Mouse (Mus musculus) heart, postnatal 25 days (tissue): ENCODE results near the gene Phactr2. TPM values are rescaled to one million over a fixed set of nuclear protein-coding genes. Genes with fewer than 3 reads are reported as not detected.
"Not testable (repeated sequence)": the region's sequence is repeated elsewhere in the genome, so short reads cannot be mapped to it uniquely, and the experiment has no call there.

Source experiments
- DNase-seq: peaks from one replicate; pipeline ENCODE4 v3.0.0; 2022; ENCODE audit warnings: low spot score
- intact Hi-C: fragments of 180-260 bp; cut with DNase I; formaldehyde crosslinking; loops from one replicate; pipeline ENCODE4 v1.15.1; 2025
- total RNA-seq, 2 experiments: library from RNA; stranded (reverse); gene quantifications; 2 replicates each; pipeline ENCODE4 v1.2.3; 2021

Phactr2 gene
- total RNA-seq, 2 experiments from 2014 or later, result 45.0 to 51.5 TPM

DNA sequence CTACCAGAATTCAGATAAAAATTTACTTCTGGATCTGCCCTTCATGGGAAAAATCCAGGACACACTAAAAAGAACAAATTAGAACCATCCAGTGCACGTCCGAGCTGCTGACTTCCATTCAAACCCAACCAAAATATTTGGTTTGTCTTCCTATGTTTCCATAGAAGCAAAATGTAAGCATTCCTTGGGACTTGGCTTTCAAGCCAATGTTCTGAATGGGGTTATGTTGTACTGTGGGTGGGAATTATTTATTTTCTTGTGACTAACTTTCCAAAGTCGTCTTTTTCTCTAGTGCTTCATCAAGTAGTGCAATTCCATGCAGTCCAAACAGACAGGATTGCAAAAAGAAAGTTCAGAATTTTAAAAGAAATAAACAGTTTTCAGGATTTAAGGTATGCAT lies 239.7 kb downstream of the Phactr2 start:
- intact Hi-C loops, result no loop called here
- no peak for DNase-seq

GRCm38 (mm10) chr10:13233941-13234340 lies 240.3 kb downstream of the Phactr2 start:
- intact Hi-C loops, result no loop called here
- no peak for DNase-seq

DNA sequence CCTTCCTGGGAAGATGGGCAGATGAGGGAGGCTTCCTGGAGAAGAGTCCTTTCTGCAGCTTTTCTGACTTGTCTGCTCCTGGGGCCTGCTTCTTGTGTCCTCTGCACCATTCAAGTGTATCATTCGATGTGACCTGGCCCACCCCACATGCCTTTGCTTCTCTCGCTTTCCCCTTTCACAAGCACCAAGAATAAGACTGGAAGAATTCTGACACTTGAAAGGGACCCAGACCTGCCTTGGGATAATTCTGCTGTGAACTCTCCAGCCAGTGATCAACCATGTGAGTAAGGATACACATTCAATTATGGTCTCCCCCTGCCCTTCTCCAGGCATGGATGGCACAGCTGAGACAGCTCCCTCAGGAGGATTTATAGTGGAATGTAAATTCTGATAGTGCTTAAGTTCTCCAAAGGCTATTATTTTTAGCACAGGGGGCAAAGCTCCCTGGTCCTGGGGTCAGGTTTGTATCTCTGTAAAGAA lies 241.0 kb downstream of the Phactr2 start:
- intact Hi-C loops, result no loop called here

DNA sequence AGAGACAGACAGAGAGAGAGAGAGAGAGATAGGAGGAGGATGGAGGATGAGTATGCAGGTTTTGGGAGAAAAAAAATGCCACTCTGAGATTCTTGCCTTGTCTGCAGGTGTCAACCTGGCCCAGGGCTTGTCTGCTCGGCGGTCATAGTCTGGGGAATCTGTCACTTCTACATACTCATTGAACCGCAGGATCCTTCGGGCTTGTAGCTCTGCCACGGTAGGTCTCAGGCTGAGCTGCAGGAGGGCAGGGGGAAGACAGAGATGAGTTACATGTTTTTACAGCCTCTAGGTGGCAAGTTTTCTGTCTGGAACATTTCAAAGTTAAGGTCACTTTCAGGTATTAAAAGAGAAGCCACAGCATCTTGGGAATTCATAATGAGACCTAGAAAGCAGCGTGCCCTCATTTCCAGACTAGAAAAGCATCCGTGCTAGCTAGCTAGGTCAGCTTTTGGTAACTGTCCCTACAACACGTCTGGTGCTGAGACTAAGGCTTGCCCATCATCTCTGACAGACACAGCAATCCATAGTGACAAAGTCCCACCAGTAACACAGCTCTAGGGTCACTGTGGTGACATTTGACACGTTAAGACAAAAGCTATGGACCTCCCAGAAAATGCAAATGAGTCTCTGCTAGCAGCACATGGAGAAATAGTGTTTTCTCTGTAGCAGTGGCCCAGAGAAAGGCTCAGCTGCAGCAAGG lies 241.6 kb downstream of the Phactr2 start:
- no peak for DNase-seq
- intact Hi-C loops, result no loop called here

More for the DNA sequence above, 241.0 kb downstream of the Phactr2 start:
- DNase-seq, result no peak

DNA sequence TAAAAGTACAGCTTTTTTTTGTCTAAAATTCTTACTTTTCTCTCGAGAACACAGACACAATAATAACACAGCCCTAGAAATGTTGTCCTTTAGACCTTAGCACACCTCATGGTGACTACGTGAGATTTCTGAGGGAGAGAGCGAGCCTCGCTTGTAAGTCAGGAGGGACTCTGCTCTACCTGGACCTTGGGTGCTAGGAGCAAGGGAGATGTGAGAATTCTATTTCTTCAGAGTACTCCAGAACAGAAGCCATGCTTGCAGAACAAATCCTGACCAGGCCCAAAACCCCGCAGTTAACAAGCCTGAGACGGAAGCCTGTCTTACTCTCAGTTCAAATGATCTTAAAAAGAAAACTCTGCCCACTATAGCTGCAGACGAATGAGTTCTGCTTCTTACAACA lies 243.5 kb downstream of the Phactr2 start:
- no peak for DNase-seq
- intact Hi-C loops, result no loop called here

- no peak for DNase-seq
- intact Hi-C loops, result no loop called here
These were observed 248.7 kb downstream of the Phactr2 start for GRCm38 (mm10) chr10:13225377-13226063.

- intact Hi-C loops, result no loop called here
- no peak for DNase-seq
These were observed 252.1 kb downstream of the Phactr2 start for GRCm38 (mm10) chr10:13222135-13222534.

DNA sequence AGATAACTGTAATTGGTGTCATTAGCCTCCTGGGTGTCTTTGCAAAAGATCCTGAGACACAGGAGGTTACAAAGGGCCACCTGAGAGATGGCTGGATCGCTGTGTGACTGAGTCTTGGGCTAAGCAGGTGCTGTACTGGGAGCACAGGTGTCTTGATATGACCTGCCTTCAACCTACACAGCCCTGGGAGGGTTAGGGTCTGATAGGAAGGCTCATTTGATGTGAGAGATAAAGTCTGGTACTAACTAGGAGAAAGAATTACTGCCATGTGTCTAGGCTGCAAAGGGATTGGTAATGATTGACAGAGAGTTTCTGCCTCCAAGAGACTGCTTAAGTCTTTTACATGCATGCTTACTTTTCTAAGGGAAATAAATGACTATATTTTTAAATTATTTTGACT lies 254.2 kb downstream of the Phactr2 start:
- DNase-seq, result no peak

DNA sequence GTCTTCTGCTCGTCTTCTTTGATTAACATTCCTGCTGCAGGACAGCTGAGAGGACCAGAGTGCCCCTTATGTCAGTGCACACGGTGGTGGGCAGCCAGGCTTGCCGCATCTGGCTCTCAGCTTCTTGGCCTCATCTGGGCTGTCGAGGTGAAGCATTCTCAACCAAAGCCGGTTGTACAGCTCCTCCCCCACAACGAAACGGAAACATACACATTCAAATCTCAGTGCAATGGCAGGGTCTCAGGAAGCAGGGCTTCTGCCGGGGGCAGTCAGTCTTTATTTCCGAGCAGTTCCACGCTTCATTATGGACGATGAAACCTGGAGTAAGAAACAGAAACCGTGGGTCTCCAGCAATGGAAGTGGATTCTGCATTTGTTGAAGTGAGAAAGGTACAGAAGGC lies 260.3 kb downstream of the Phactr2 start:
- no peak for DNase-seq
- intact Hi-C loops, result no loop called here

More for the DNA sequence above, 254.2 kb downstream of the Phactr2 start:
- intact Hi-C loops, result no loop called here

- DNase-seq, result no peak
- intact Hi-C loops, result no loop called here
These were observed 261.4 kb downstream of the Phactr2 start for GRCm38 (mm10) chr10:13212829-13213228.

GRCm38 (mm10) chr10:13212326-13212725 lies 261.9 kb downstream of the Phactr2 start:
- no peak for DNase-seq
- intact Hi-C loops, result no loop called here

GRCm38 (mm10) chr10:13209930-13210637 lies 264.1 kb downstream of the Phactr2 start:
- no peak for DNase-seq
- intact Hi-C loops, result no loop called here

GRCm38 (mm10) chr10:13209506-13209905 lies 264.7 kb downstream of the Phactr2 start:
- no peak for DNase-seq
- intact Hi-C loops, result no loop called here

GRCm38 (mm10) chr10:13209061-13209460 lies 265.2 kb downstream of the Phactr2 start:
- intact Hi-C loops, result no loop called here
- no peak for DNase-seq

DNA sequence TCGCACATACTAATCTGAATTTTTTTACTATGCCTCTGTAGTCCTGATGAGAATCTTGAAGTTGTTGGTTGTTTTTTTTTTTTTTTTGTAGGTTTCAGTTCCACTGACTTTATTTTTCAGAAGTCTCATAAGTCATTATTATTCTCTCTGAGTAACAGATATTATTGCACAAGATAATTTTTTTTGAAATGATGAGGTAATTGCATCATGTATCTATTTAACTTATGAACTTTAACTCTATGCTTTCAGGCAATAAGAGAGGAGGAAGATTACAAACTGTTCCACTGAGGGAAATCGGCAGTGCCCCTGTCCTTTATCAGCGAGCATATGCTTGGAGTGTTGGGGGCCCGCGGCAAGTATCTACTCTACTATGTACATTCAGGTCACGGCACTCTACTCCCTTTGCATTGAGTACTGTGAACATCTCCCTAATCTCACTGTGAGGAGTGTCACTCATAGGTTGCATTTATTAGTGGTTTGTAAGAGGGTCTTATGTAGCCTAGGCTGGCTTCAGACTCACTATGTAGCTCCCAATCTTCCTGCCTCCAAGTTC lies 272.4 kb downstream of the Phactr2 start:
- intact Hi-C loops, result no loop called here
- DNase-seq, result no peak

DNA sequence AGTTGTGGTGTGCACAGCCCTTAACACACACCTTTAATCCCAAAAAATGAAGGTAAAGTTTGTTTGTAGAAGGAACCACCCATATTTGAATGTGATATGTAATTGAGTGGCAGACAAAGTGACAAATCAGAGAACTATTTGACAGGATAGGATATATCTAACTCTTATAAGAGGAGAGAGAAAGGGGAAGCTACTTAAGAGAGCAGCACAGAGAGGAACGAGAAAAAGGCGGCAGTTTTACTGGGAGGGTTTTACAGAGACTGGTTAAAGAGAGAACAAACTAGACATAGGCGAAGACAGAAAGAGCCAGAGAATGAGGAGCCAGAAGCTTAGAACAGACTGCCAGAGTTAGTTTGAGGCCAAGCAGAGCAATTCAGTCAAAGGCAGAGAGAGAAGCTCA lies 273.4 kb downstream of the Phactr2 start:
- no peak for DNase-seq
- intact Hi-C loops, result no loop called here

- DNase-seq, result no peak
- intact Hi-C loops, result loop anchor here (5.0 kb wide), 1 partner anchor 128 kb away; no protein-coding TSS in a partner anchor
These were observed 275.0 kb downstream of the Phactr2 start for GRCm38 (mm10) chr10:13199234-13199633.

GRCm38 (mm10) chr10:13196872-13197507 lies 277.2 kb downstream of the Phactr2 start:
- no peak for DNase-seq
- intact Hi-C loops, result loop anchor here (5.0 kb wide), 1 partner anchor 130 kb away; no protein-coding TSS in a partner anchor

DNA sequence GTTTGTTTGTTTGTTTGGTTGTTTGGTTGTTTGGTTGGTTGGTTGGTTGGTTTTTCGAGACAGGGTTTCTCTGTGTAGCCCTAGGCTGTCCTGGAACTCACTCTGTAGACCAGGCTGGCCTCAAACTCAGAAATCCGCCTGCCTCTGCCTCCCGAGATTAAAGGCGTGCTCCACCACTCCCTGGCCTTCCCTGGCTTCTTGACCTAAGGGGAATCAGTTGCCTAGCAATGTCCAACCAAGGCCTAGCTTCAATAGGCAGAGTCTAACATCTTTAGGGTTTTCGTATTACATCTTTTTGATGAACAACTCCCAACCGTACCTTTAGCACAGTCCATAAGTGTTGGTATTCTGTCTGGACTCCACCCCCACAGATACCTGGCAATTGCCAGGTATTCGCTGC lies 280.7 kb downstream of the Phactr2 start:
- DNase-seq, intact Hi-C loops: not testable (repeated sequence)
